Mouse (Mus musculus) layer of hippocampus, postnatal 14 days (tissue): ENCODE measurements at regions not wholly inside any gene's neighbourhood (a gene's known extent, or its start where the extent isn't known, plus 50 kb on each side); places are given as distances from the start of the nearest gene placed in this dataset.
A peak's percentile ranks its signal among the peaks of the same experiment; 100 is the strongest.

Experiments used
- DNase-seq, 2 experiments: peaks; one replicate each; pipeline ENCODE4 v3.0.0; 2021 to 2022; ENCODE audit warnings: low spot score in 2 of 2, mixed read lengths in 1 of 2

DNA sequence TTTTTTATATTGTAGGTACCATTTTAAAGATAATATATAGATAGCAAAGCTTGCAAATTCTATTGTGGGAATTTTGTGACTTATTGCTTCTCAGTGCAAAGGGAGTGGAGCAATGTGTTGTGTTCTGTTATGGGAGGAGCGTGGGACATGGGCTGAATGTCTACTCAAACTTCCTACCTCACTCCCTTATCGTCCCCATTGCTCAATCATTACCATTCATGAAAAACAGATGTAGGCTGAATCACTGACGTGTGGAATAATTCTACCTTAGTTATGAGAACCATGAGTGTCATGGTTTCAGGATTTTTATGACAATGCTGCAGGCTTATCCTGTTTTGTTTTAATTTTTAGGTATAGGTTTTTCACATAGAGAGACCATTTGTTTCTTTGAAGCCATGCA is 119.0 kb upstream of the Ednra start:
- no peak for DNase-seq

DNA sequence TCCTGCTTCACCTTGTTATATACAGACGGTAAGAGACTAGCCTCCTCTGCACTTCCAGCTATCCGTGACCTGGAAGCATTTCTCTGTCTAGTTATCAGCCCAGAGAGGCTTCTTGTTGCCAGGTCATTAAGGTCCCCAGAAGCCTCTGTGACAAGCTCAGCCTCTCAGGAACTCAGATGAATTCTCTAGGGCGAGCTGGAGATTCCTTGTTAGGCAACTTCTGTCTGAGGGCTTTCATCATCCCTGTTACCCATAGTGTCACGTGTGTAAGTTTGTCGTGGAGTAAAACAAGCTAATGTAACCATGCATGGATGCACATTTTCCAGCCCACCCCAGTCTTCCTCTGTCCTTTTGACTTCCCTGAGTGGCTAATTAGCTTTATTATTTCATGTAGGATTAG is 126.3 kb upstream of the Ednra start:
- DNase-seq = no peak

DNA sequence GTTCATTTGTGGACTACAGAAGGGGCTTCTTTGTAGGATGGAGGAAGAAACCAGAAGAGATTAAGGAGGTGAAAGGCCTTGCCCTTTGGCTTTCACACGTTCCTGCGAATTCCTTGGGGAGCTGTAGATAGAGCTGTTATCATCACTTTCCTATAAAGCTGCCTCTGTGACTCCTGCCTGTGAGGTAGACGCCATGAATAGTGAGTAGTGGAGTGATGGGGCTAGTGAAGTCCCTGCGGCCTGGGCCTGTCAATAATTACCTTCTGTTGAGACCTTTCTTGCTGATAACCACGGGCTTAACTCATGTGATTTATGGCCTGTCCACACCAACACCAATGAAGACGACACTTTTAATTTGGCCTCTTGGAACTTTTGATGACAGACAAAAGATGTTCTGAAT is 146.0 kb upstream of the Ednra start:
- DNase-seq = no peak

DNA sequence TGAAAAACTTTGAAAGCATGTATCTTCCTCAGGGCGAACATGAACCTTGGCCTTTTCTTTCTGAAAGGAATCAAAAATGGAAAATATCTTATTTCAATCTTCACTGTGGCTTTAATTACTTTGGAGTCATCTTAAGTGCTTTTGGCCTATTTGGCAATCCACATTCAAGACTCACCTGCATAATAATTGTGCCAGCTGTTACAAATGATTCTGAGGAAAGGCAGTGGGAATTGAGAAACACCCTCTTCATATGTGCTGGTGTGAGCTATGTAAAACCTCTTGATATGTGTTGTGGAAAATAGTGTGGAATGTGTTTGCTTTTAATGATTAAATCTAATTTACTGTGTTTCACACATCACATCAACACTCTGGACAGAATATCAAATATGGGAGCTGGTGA is 148.5 kb upstream of the Ednra start:
- no peak for DNase-seq

DNA sequence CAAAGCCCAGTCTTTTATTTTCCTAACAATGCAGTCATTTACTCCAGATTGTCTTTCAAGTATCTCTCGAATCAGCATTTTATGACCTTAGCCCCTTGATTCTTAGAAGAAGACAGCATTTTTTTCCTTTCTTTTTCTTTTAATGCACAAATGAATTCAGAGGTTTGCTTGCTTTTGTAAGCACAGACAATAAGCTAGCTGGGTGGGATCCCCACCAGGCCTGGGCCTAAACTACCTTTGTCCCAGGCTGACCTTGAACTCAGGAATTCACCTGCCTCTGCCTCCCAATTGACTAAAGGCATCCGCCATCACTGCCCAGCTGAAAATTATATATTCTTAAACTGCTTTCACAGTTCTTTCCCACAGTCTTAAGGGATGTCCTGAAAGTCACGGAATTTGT is 195.5 kb upstream of the Ednra start:
- DNase-seq = no peak

DNA sequence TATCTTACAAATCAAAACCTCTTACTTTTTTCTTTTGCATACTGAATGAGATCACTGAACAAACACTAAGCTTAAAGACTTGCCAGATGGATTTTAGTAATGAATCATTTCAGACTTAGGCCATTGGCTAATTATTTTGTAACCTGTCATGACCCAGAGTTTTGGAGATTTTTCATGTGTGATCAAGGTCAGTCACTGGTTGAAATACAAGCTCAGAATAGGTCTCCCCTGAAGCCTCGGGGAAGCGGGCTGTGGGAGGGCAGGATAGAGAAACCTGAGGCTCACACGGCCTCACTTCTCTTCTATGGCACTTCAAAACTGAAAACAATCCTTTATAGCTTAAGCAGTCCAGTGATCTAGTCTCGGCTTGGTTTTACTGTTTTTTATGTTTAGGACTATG is 197.6 kb upstream of the Ednra start:
- DNase-seq = no peak

DNA sequence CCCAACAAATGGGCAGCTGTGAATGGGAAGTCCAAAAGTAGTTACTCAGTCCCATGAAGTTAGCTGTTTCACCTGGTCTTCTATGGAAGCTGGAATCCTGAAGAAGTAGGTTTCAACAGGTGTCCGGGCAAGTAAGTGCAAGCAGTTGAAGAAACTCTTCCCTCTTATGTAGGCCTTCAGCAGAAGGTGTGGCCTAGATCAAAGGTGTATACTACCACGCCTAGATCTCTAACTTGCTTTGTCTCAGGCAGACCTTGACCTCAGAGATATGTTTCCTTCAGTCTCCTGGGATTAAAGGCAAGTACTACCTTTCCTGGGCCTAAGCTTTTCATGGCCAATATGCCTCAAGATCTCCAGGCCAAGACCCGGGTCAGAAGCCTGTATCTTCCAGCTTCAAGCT is 223.4 kb upstream of the Ednra start:
- DNase-seq = no peak

DNA sequence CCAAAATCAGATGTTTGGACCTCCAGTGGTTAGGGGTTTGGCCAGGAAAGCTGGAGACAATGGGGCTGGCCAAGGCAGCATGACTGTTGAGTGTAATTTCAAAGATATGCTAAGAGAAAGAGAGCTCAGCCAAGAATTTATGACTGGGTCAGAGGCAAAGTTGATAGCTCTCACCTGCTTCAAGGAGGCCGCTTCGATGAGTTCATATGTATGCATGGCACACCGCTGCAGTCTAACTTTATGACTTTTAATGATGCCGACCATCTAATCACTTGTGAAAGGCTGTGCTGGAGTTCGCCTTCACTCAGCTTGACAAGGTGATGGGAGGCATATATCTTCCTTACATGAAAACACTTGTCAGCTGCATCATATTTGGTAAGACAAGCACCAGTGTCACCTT is 225.4 kb upstream of the Ednra start:
- DNase-seq = no peak

DNA sequence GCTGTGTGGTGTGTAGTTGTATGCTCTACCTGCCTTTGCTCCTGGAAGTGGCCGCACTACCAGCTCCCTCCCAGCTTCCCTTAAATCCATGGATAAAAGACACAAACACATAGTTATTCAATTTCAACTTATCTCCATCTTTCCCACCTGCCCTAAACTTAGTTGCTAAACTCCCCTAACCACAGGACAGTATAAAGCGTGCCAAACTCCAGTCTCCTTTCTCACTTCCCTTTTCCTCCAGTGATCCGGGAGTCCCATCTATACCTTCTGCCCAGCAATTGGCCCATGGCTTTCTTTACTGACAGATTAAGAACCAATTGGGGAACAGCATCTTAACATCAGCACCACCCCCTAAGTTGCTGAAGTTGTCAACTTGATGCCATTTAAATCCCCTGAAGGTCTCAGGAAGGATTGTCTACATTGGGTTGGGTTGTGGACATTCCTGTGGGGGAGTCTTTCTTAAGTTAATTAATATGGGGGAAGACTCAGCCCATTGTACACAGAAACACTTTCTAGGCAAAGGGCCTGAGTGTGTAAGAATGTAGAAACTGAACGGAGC is 234.6 kb upstream of the Ednra start:
- no peak for DNase-seq

DNA sequence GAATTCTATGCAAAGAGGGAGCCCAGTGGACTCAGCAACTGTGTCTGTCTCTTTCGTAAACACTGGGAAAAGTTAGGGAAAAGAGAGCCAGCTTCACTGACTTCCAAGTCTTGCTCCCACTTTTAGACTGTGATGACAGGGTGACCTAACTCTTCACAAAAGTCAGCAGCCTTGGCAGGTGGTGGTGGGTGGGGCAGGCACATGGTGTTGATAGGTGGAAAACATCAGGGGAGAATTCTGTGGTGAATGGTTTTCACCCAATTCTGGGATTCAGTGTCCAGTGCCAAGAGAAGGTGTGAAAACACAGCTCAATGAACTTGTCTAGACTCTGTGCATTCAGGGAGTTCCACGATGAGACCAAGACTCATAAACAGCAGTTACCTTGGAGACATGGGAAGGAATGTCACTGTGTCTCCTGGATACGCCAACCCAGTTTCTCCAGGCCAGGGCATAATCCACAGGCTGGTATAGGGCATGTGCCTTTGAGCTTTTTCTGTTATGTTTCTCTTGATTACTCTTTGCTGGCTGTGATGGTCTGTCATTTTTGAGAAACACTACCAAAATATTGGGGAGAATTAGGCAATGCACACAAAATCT is 238.9 kb upstream of the Ednra start:
- no peak for DNase-seq

DNA sequence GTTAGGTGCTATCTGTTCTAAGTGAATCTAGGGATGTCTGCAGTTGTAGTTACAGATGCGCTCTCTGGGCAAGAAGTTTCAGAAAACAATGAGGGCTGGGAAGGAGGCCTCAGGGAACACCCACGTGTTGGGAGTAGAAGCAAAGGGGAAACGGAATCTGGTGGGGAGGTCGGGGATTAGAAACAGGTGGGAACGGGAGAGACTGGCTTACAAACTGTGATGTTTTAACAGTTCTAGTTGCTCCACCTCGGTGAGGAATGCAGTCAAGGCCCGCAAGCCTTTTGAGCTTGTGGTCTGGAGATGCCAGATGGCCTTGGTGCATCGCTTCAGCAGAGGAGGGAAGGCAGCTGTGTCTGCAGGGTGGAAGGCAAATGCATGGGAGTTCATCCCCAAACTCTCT is 242.7 kb upstream of the Ttc29 start:
- no peak for DNase-seq

DNA sequence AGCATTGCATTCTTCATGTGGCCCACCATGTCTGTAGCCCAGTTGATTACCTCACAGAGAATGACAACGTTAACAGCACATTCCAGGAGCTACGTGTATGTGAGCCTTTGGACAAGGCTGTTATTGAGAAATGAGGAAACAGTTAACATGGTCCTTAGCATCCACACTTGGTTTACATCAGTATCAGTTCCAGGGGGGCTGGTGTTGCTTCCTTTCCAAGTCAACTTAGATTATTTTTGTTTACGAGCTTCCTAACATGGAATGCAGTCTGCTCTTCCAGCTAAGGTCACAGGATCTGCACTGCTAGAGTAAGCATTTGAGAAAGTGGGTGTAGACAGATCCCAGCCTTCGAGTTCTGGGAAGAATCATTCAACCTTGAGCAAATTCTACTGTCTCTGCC is 239.4 kb upstream of the Ttc29 start:
- no peak for DNase-seq

DNA sequence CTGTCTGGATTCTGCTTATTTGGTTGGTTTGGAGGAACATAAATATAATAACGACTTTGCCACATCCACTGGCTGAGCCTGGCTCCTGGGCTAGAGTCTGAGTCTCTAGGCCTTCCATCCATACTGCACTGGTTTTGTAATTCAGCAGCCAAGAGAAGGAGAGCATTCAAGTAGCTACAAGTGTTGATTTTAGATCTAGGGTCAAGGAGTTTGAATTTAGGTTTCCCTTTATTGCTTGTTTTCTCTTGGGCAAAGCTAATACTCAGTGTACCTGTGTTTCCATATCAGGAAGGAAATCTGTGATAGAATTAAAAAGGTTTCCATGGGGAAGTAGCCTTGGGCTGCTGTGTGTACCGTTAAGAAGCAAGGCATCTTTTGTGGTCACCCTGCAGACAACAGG is 234.0 kb upstream of the Ttc29 start:
- DNase-seq = no peak

DNA sequence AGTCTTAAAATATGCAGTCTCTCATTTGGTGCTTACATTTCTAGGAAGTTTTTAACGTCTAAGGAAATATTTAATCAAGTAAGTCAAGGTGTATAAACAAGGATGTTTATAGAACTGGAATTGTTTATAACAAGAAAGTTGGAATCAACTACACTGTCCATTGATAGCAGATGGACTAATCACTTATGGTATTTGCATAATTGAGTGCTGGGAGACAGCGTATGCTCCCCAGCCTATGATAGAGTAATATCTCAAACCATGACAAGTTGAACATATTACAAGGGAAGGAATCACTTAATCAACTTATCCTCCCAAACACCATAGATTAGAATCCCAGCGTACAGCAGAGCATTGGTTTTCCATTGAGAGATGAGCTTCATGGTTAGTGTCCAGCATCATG is 232.4 kb upstream of the Ttc29 start:
- DNase-seq = no peak

DNA sequence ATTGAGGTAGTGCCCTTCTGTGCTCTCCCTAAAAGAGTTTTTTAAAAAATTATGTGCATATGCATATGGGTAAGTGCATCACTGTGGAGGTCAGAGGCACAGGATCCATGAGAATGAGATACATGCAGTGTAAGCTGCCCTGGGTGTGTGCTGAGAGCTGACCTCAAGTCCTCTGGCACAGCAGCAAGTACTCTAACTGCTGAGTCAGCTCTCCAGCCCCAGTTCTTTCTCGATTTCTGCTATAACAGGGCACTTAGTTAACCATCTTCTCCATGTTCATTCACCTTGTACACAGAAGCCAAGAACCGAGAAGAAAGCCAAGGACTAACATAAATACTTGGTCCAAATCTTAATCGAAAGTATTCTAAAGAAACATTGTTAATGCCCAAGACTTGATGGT is 231.1 kb upstream of the Ttc29 start:
- no peak for DNase-seq

DNA sequence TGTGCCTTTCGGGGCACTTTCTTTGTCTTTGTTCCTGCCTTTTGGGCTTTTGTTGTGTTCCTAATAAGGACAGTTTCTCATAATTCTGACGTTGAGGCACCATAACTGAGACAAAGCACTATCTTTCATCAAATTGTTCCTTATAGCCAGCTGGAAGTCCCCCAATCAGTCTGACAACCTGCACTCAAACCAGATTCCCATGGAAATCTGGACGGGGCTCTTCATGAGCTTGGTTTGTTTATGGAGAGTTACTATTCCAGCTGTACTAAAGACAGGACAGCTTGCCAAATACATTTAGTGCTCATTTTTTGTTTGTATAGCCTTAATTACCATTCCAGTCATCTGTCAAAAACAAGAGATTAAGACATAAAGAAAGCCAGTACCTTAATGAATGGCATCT is 229.6 kb upstream of the Ttc29 start:
- DNase-seq = peak in 1 of 2 experiments; percentile 52

DNA sequence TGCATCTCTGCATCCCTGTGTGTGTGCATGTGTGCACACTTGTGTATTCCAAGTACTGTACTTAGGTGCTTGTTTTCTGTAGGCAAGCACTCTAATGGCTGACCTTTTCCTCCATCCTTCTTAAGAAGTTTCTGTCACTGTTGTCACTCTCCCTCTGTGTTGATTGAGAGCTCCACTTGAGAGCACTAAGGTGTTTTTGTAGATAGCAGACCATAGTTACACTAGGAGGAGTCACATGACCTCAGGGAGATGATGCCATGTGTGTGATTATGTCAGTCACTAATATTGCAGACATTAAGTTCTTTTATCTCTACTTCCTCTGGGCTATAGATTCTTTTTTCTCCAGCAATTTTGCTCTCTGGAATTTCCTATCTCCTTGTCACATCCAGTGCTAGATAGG is 225.9 kb upstream of the Ttc29 start:
- no peak for DNase-seq

DNA sequence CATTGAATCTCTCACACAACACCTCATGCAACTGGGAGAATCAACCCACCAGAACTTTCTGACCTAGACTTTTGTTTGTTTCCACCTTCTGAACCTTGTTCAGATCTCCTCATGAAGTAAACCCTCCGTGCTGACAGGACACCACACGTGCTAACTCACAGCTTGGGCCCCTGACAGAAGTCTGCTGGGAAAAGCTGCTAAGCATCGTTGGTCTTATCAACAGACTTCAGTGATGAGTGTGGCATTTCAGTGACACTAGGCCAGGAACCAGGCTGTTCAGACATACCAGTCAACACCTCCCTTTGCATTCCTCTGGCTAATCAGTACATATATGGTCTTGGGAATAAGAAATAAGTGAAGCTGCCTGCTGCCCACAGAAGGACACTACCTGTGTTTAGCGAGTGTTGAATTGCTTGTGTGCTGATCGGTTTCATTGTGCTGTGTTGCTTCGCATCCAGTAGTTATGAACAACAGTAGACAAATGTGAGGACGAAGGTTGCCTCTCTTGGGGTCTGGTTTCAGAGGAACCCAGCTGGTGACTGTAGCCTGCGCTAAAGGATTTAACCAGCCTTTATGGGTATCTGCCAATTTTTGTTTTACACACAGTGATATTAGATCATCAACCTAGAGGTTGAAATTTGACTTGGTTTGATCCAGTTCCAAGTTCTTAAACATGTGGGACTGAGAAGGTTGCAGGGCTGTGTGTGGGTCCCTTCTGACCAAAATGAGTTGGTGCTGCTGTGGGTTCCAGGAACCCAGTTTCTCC is 224.6 kb upstream of the Ttc29 start:
- no peak for DNase-seq

DNA sequence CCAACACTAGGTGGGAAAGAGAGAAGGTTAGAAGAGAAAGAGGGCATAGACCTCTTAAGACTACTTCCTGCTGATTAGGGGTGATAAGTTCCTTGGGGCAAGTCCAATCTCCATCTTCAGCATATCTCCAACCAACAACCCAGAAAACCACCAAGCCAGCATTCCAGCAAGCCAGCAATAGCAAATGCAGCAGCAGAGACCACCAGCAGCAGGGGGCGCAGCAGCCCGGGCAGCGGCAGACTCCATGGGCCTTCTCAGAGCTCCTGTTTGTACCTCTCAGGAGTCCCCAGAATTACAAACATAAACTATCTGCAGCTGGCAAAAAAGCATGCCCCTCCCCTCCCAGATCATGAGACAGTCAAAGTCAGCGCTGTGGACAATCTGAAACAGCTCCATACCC is 222.0 kb upstream of the Ttc29 start:
- DNase-seq = no peak

DNA sequence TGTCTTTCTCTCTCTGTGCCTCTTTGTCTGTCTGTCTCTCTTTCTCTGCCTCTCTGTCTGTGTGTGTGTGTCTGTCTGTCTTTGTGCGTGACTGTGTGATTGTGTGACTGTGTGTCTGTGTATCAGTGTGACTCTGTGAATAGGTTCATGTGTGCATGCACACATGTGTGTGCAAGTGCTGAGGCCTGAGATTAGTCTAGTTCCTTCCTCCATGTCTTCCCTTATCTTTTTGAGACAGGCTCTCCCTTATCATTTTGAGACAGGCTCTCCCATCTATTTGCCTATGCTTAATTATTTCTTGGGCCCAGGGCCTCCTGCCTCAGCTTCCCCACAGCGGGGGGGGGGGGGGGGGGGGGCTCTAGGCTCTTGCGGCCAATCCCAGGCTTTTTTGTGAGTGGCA is 212.8 kb upstream of the Ttc29 start:
- no peak for DNase-seq

DNA sequence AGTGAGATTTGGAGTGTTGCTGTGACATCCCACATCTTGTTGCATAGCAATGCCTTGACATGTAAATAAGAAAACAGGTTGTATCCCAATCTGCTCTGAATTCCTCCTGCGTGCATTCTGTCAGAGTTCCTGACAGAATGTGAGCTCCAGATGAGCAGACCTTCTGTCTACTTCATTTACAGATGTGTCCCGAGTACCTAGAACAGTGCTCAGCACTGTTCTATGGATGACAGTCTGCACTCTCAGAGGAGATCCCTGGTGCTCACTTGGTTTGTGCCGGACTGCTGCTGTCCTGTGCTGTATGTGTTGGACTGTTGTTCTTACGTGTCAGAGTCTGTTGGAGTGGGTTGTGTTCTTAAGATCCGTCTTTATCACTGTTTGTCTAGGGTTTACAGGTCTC is 211.4 kb upstream of the Ttc29 start:
- DNase-seq = peak; percentile 16 to 30

DNA sequence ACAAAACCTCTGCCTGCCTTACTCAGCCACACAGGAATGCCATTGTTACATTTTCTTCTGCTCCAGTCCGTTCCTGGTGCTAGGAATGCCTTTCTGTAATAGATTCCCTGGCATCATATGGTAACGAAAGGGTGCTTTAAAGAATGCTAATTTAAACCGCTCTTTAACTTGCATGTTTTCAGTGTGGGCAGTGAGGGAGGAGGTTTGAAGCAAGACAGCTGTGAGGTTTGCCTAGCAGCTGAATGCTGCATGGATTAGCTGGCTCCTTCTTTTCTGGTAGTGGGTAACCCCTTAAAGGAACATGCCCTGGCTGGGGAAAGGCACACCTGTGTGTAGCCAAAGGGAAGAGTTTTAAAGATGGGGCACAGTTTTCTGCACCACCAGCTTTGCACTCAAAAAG is 211.0 kb upstream of the Ttc29 start:
- DNase-seq = peak in 1 of 2 experiments; percentile 12
